In genomic region chr5:97007496-97007895, GRCm38 (mm10) we compare ENCODE assay signal across 19 mouse cellular contexts. TPM values are rescaled to one million over a fixed set of nuclear protein-coding genes. Genes with fewer than 3 reads are reported as not detected.
A peak's percentile ranks its signal among the peaks of the same experiment; 100 is the strongest.
DNase-seq lines count a peak whose midpoint lies in the region; ATAC-seq lines count a peak whose summit lies in the region.
"Had no signal": no experiment of that assay in that cellular context is flagged by ENCODE, and none has a peak within 500 bp of the region (broad histone marks: within the 10 kb centered on the region; RNA-seq: fewer than 3 reads in every experiment).

No protein-coding gene starts in this region.

- H3K36me3 ChIP-seq in heart, embryonic 12.5 days = no peaks in the 10 kb centered on the region
- no peaks in the 10 kb centered on the region for H3K36me3 ChIP-seq in hindbrain, embryonic 12.5 days
- H3K36me3 ChIP-seq: forebrain, embryonic 15.5 days; lung, embryonic 15.5 days; midbrain, embryonic 15.5 days had no signal

- peaks cover 7% of the 10 kb centered on the region; the same call in 1 of the 2 replicates for H3K27me3 ChIP-seq in heart, embryonic 12.5 days (replicated peaks)
- no peaks in the 10 kb centered on the region for H3K27me3 ChIP-seq in hindbrain, embryonic 12.5 days
- H3K27me3 ChIP-seq: forebrain, embryonic 15.5 days; lung, embryonic 15.5 days; midbrain, embryonic 15.5 days had no signal

- H3K4me1 ChIP-seq in heart, embryonic 12.5 days (replicated peaks) = peaks cover under 1% of the 10 kb centered on the region; the same call in 1 of the 2 replicates
- 0 out of 2 replicates have a peak, but pooled peaks cover 2% of the 10 kb centered on the region for H3K4me1 ChIP-seq in hindbrain, embryonic 12.5 days
- H3K4me1 ChIP-seq: forebrain, embryonic 15.5 days; midbrain, embryonic 15.5 days had no signal

- no peak overlapping the region for H3K9ac ChIP-seq in heart, embryonic 12.5 days
- no peak overlapping the region for H3K9ac ChIP-seq in hindbrain, embryonic 12.5 days
- H3K9ac ChIP-seq: forebrain, embryonic 15.5 days; lung, embryonic 15.5 days; midbrain, embryonic 15.5 days had no signal

- WGBS in heart, embryonic 12.5 days = 72% methylated on average over 3 of the region's 3 CpGs
- 88% methylated on average over 3 of the region's 3 CpGs for WGBS in hindbrain, embryonic 12.5 days

- H3K9me3 ChIP-seq in heart, embryonic 12.5 days (replicated peaks) = no peaks in the 10 kb centered on the region
- no peaks in the 10 kb centered on the region for H3K9me3 ChIP-seq in hindbrain, embryonic 12.5 days (replicated peaks)
- H3K9me3 ChIP-seq: forebrain, embryonic 15.5 days; lung, embryonic 15.5 days; midbrain, embryonic 15.5 days had no signal

- H3K4me2 ChIP-seq in heart, embryonic 12.5 days = no peak overlapping the region
- no peak overlapping the region for H3K4me2 ChIP-seq in hindbrain, embryonic 12.5 days (replicated peaks)
- H3K4me2 ChIP-seq: forebrain, embryonic 15.5 days; lung, embryonic 15.5 days; midbrain, embryonic 15.5 days had no signal

- no peak for DNase-seq in heart, postnatal 4 days
- DNase-seq in c-Kit-positive CD71-positive TER-119-negative erythroid progenitor cells, embryonic 14.5 days (ENCODE audit: low read depth) = peak; percentile 76
- peak; percentile 86 for DNase-seq in liver
- no peak for DNase-seq in left cerebral cortex, adult 8-10 months (ENCODE audit: low spot score in 2 of 2)
- no peak for DNase-seq in kidney, adult 18-20 months
- DNase-seq: B cell, adult 2 months; cerebellum, adult 11 months; cerebellum, postnatal 14 days; kidney, postnatal 10 days; thymus, adult 2 months had no signal

- no peak overlapping the region for H3K27ac ChIP-seq in heart, embryonic 12.5 days (ENCODE audit: poor library complexity, severe bottlenecking)
- no peak overlapping the region for H3K27ac ChIP-seq in hindbrain, embryonic 12.5 days
- H3K27ac ChIP-seq: forebrain, embryonic 15.5 days; left cerebral cortex, adult 2 months; lung, embryonic 15.5 days; macrophage; midbrain, embryonic 15.5 days had no signal

- ATAC-seq in heart, embryonic 12.5 days (ENCODE audit: insufficient number of reproducible peaks, low FRiP score) = peak; percentile 72
- 0 out of 2 replicates have a peak, but pooled peaks have one; percentile 26 for ATAC-seq in megakaryocyte, adult 5-6 weeks (ENCODE audit: poor library complexity, severe bottlenecking)
- ATAC-seq in hindbrain, embryonic 12.5 days (ENCODE audit: low FRiP score) = no peak
- ATAC-seq: forebrain, embryonic 15.5 days; inflammation-experienced regulatory T-cells, adult 6 months; midbrain, embryonic 15.5 days had no signal

- H3K4me3 ChIP-seq in heart, embryonic 12.5 days = no peak overlapping the region
- H3K4me3 ChIP-seq in hindbrain, embryonic 12.5 days = no peak overlapping the region
- H3K4me3 ChIP-seq: forebrain, embryonic 15.5 days; left cerebral cortex, adult 2 months; lung, embryonic 15.5 days; midbrain, embryonic 15.5 days had no signal

RNA-seq across cellular contexts. Expression of gene Bmp2k, which starts 10.0 kb away (rescaled TPM):
- 9.9 and 10.6 TPM in 2 replicates for polyA plus RNA-seq in heart, embryonic 12.5 days (2016; fragmentation: Nextera tagmentation; extraction: Ambion mirVana)
- total RNA-seq in heart, postnatal 4 days (2021) = 10 to 100 TPM; 18.9 TPM
- 67.8 and 74.8 TPM in 2 replicates for total RNA-seq in megakaryocyte, adult 5-6 weeks (2015)
- total RNA-seq in megakaryocyte, adult 5-6 weeks (2017) = 33.7 and 43.9 TPM in 2 replicates
- 10 to 100 TPM; 14.8 to 18.4 (median 16.2) TPM for total RNA-seq in left cerebral cortex, adult 8-10 months (2022)
- polyA plus RNA-seq in hindbrain, embryonic 12.5 days (2016; fragmentation: Nextera tagmentation; extraction: Ambion mirVana) = 12.8 and 15.2 TPM in 2 replicates

Comparison
In these comparisons a context has a peak if more than half of its experiments do, and no peak if none do; other contexts are left out.
1. DNase-seq: peak in c-Kit-positive CD71-positive TER-119-negative erythroid progenitor cells, embryonic 14.5 days (single experiment) and liver (single experiment); none in heart, postnatal 4 days (single experiment), left cerebral cortex, adult 8-10 months (0 of 2) and kidney, adult 18-20 months (single experiment).